Mouse (Mus musculus) testis, postnatal 14 days (tissue): ENCODE results near the gene Cadps2.
A peak's percentile ranks its signal among the peaks of the same experiment; 100 is the strongest.

Source experiments
- DNase-seq: peaks from one replicate; pipeline ENCODE4 v3.0.0; 2021; ENCODE audit warnings: low spot score

Gene Cadps2

GRCm38 (mm10) chr6:23839009-23839811 is at the start of gene Cadps2:
TSS of gene Cadps2 (minus strand) at chr6:23839421.
- DNase-seq: peak; percentile 65

GRCm38 (mm10) chr6:23886418-23886817 is 47.2 kb upstream of the Cadps2 start:
- no peak for DNase-seq

GRCm38 (mm10) chr6:23876765-23877408 is 37.7 kb upstream of the Cadps2 start:
- no peak for DNase-seq

GRCm38 (mm10) chr6:23876363-23876762 is 37.1 kb upstream of the Cadps2 start:
- DNase-seq: no peak

- DNase-seq: no peak
Measured at GRCm38 (mm10) chr6:23873812-23874211, 34.6 kb upstream of the Cadps2 start.

- no peak for DNase-seq
Measured at GRCm38 (mm10) chr6:23873231-23873630, 34.0 kb upstream of the Cadps2 start.

GRCm38 (mm10) chr6:23869971-23870370 is 30.8 kb upstream of the Cadps2 start:
- DNase-seq: no peak

GRCm38 (mm10) chr6:23866298-23866697 is 27.1 kb upstream of the Cadps2 start:
- DNase-seq: no peak

GRCm38 (mm10) chr6:23853464-23853863 is 14.2 kb upstream of the Cadps2 start:
- DNase-seq: no peak

GRCm38 (mm10) chr6:23840001-23840400 is 780 bp upstream of the Cadps2 start:
- DNase-seq: no peak

- peak; percentile 28 for DNase-seq
Measured at GRCm38 (mm10) chr6:23838401-23839008, 716 bp downstream of the Cadps2 start.

GRCm38 (mm10) chr6:23837631-23838030 is 1.6 kb downstream of the Cadps2 start:
- no peak for DNase-seq

GRCm38 (mm10) chr6:23837127-23837526 is 2.1 kb downstream of the Cadps2 start:
- DNase-seq: no peak

GRCm38 (mm10) chr6:23836694-23837093 is 2.5 kb downstream of the Cadps2 start:
- DNase-seq: no peak

- DNase-seq: no peak
Measured at GRCm38 (mm10) chr6:23835552-23835951, 3.7 kb downstream of the Cadps2 start.

GRCm38 (mm10) chr6:23830741-23831140 is 8.5 kb downstream of the Cadps2 start:
- no peak for DNase-seq

- no peak for DNase-seq
Measured at GRCm38 (mm10) chr6:23829338-23829737, 9.9 kb downstream of the Cadps2 start.

- no peak for DNase-seq
Measured at GRCm38 (mm10) chr6:23821819-23822218, 17.4 kb downstream of the Cadps2 start.

- DNase-seq: no peak
Measured at GRCm38 (mm10) chr6:23810087-23810486, 29.1 kb downstream of the Cadps2 start.

- no peak for DNase-seq
Measured at GRCm38 (mm10) chr6:23809344-23809743, 29.9 kb downstream of the Cadps2 start.

GRCm38 (mm10) chr6:23805333-23805732 is 33.9 kb downstream of the Cadps2 start:
- DNase-seq: no peak

- no peak for DNase-seq
Measured at GRCm38 (mm10) chr6:23791822-23792221, 47.4 kb downstream of the Cadps2 start.

GRCm38 (mm10) chr6:23777641-23778040 is 61.6 kb downstream of the Cadps2 start:
- no peak for DNase-seq
